Mouse (Mus musculus): ENCODE measurements around the gene Maml3. TPM values are rescaled to one million over a fixed set of nuclear protein-coding genes. Genes with fewer than 3 reads are reported as not detected.

The Maml3 gene
- polyA plus RNA-seq, 1 experiment from 2014 or later, result 8.4 TPM

DNA sequence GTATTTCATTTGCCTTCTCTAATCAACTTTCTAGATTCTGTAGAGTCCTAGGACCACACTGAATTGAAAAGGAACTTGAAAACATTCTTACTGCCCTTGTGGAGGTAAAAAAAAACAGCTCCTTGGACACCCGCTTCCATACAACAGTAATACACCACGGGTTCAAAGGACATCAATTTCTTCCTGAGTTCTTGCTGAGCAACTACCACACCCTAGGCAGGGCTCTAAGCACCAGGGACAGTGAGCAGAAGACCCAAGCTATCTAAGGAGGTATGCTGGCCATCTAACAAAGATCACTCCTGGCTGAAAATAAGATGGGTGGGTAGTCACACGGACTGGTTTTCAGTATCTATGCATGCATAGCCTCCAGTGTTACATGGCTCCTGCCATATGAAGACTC lies 88.7 kb downstream of the Maml3 start:
- ATAC-seq (ENCODE audit: borderline replicate concordance, extremely low read depth, low FRiP score, low TSS enrichment), result no peak
- Histone ChIP-seq H3K27ac (no peak overlapping the region), H3K9me3 (no peaks in the 10 kb centered on the region), H3K4me3 (no peak overlapping the region), H3K36me3 (no peaks in the 10 kb centered on the region), H3K9ac (no peak overlapping the region), H3K4me2 (no peak overlapping the region), H3K4me1 (peaks cover 5% of the 10 kb centered on the region; the same call in 1 of the 2 replicates), H3K27me3 (no peaks in the 10 kb centered on the region)
- 94% methylated on average over 3 of the region's 3 CpGs for WGBS

DNA sequence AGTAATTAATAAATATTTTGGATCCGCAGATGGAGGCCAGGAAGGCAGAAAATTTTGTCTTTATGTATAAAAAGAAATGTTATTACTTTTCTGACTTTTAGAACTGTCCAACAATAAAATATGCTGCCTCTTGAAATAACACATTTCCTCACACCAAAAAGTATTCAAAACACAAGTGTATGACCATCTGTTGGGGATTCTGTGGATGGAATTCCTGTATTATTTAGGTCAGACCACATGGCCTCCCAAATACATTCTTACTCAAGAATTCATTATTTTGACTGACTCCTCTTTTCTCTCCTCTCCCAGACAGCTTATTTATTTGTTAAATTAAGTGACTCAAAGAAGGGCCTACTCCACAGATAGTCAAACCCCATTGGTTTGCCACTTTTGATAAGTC lies 89.3 kb downstream of the Maml3 start:
- Histone ChIP-seq H3K27me3 (no peaks in the 10 kb centered on the region), H3K4me1 (peaks cover 5% of the 10 kb centered on the region; the same call in 1 of the 2 replicates), H3K27ac (no peak overlapping the region), H3K4me2 (no peak overlapping the region), H3K4me3 (no peak overlapping the region), H3K36me3 (no peaks in the 10 kb centered on the region), H3K9ac (no peak overlapping the region), H3K9me3 (no peaks in the 10 kb centered on the region)
- WGBS, result 83% methylated on average over 1 of the region's 1 CpGs
- no peak for ATAC-seq (ENCODE audit: borderline replicate concordance, extremely low read depth, low FRiP score, low TSS enrichment)

DNA sequence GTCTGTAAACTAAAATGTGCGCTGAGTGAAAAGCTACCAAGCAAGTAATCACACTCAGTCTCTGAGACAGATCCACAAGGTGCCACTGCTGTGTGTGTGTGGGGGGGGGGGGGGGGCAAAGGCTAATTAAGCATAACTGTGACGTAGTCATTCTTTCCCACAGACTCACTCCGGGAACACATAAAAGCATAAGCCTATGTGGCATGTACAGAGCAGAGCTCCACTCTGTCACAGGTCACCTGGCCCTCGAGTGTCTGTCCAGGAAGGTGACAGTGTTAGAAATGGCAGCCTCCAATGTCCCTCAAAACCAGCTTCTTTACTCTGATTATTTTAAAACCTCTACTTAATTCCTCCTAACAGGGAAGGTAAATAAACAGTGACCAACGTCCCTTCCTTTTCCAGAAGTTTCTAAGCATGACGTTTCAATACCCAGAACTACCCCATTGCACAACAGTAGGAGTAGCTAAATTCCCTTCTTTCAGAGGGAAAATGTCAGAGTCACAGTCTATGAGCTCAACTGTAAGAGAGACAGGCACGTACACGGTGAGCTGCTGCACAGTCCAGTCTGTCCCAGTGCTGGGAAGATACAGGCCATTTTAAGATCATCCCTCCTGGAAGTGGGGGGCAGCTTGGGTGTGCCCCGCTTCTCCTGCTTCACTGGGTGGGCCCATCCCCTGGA lies 93.7 kb downstream of the Maml3 start:
- no peak overlapping the region for H3K27ac ChIP-seq
- WGBS, result 57% methylated on average over 9 of the region's 9 CpGs
- ATAC-seq (ENCODE audit: borderline replicate concordance, extremely low read depth, low FRiP score, low TSS enrichment), result no peak

DNA sequence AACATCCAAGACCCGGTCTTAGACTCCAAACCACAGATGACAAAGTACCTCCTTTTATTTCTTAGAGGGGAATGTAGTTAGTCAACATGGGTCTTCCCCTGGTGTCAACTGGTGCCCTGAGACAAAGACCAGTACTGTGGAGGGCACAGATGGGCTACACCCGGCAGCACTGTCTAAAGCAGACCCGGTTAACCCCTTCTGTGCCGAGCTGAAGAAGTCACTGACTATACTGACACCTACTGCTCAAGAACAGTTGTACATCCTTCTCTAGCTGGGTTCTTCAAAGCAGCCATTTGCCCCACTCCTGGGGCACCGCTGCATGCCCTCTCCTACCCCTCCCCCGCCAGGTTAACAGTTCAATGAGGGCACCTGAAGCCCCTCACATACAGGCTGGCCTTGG lies 95.6 kb downstream of the Maml3 start:
- H3K9me3 ChIP-seq, result no peaks in the 10 kb centered on the region
- H3K27me3 ChIP-seq, result no peaks in the 10 kb centered on the region
- H3K4me3 ChIP-seq, result no peak overlapping the region
- no peak overlapping the region for H3K9ac ChIP-seq
- H3K36me3 ChIP-seq, result no peaks in the 10 kb centered on the region
- peaks cover 31% of the 10 kb centered on the region for H3K4me1 ChIP-seq
- no peak overlapping the region for H3K27ac ChIP-seq
- WGBS, result 32% methylated on average over 6 of the region's 6 CpGs
- H3K4me2 ChIP-seq, result no peak overlapping the region
- no peak for ATAC-seq (ENCODE audit: borderline replicate concordance, extremely low read depth, low FRiP score, low TSS enrichment)

More for the DNA sequence above, 93.7 kb downstream of the Maml3 start:
- no peaks in the 10 kb centered on the region for H3K36me3 ChIP-seq
- H3K4me1 ChIP-seq, result peaks cover 28% of the 10 kb centered on the region
- H3K9ac ChIP-seq, result no peak overlapping the region
- H3K4me2 ChIP-seq, result no peak overlapping the region
- no peaks in the 10 kb centered on the region for H3K9me3 ChIP-seq
- H3K27me3 ChIP-seq, result no peaks in the 10 kb centered on the region
- H3K4me3 ChIP-seq, result no peak overlapping the region

DNA sequence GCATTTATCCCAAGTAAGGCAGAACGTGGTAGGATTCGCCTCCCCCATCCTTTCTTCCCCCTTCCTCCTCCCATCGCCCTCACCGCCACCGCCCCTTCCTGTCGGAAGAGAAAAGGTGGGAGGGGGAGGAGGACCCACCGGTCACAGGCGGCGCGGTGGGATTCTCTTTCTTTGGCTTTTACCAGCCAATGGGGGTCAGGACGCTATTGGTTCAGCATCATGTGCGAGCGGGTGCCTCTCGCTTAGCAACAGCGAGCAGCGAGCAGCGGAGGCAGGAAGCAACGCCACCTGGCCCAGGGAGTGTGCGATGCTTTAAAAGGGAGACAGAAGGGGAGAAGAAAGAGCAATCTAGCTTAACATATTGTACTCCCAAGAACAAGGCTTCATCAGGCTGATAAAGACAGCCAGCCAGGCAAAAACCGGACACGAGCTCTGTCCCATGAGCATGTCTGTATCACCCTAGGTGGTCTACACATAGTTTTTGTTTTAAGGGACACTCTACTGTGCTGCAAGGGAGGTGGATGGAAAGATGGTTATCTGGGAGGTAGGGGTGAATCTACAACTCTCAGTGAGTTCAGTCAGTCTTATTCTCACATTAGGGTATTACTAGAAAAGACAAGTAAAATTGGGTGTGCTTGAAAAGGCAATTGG lies 97.1 kb downstream of the Maml3 start:
- Histone ChIP-seq H3K27me3 (no peaks in the 10 kb centered on the region), H3K9ac (peak overlapping the region; percentile 32), H3K36me3 (no peaks in the 10 kb centered on the region), H3K4me1 (peaks cover 31% of the 10 kb centered on the region), H3K4me2 (peak overlapping the region; percentile 81), H3K27ac (peak overlapping the region; percentile 4; the same call in 1 of the 2 replicates), H3K4me3 (peak overlapping the region; percentile 41), H3K9me3 (no peaks in the 10 kb centered on the region)
- ATAC-seq (ENCODE audit: borderline replicate concordance, extremely low read depth, low FRiP score, low TSS enrichment), result peak; percentile 43
- under 1% methylated on average over 19 of the region's 21 CpGs for WGBS

DNA sequence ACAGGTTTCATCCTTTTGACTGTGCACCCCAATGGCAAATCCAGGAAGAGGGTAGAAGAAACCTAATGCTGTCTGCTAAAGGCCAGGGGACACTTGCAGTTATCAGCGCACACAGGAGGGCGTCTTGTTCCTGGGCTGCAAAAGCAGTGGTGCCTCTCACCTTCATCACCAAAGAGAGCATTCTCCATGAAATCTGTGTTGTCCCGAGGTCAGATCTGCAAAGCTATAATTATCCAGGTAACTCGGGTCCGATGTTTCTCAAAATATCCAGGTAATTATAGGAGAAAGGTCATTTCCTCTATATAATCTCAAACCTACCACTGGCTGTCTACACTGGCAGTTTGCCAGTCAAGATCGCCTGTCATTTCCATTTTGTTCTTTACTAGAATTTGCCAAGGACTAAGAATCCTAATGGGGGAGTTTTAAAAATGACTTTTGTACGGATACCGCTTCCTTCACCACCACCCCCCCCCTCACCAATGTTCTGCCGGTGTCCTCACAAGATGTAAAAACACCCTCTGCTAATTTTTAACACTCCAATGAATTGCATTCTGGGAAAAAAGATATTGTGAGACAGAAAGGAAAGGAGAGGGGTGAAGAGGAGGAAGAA lies 98.0 kb downstream of the Maml3 start:
- Histone ChIP-seq H3K27ac (no peak overlapping the region), H3K27me3 (no peaks in the 10 kb centered on the region), H3K9ac (no peak overlapping the region), H3K4me1 (peaks cover 31% of the 10 kb centered on the region), H3K36me3 (no peaks in the 10 kb centered on the region), H3K4me2 (peak overlapping the region; percentile 81), H3K9me3 (no peaks in the 10 kb centered on the region), H3K4me3 (no peak overlapping the region; the same call in 1 of the 2 replicates)
- WGBS, result 34% methylated on average over 9 of the region's 9 CpGs
- no peak for ATAC-seq (ENCODE audit: borderline replicate concordance, extremely low read depth, low FRiP score, low TSS enrichment)

DNA sequence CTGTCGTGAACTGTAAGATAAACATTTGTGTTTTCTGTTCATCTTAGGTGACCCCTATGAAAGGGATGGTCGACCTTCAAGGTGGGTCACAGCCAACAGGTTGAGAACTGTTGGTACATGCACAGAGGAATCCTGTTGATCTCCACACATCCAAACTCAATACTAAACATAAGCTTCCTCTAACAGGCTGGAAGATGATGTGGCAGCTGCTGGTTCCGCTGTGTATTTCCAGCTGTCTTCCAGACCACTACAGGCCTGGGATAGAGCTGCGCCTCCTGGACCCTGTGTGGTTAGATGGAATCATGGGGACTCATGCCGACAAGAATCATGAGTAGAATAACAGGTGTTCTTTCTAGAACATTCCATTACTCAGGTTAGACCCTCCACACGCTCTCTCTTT lies 101.2 kb downstream of the Maml3 start:
- H3K4me2 ChIP-seq, result no peak overlapping the region
- no peak overlapping the region for H3K27ac ChIP-seq
- H3K36me3 ChIP-seq, result no peaks in the 10 kb centered on the region
- ATAC-seq (ENCODE audit: borderline replicate concordance, extremely low read depth, low FRiP score, low TSS enrichment), result no peak
- no peaks in the 10 kb centered on the region for H3K9me3 ChIP-seq
- peaks cover 38% of the 10 kb centered on the region for H3K4me1 ChIP-seq
- WGBS, result 79% methylated on average over 6 of the region's 6 CpGs
- no peaks in the 10 kb centered on the region for H3K27me3 ChIP-seq
- H3K9ac ChIP-seq, result no peak overlapping the region
- no peak overlapping the region for H3K4me3 ChIP-seq

DNA sequence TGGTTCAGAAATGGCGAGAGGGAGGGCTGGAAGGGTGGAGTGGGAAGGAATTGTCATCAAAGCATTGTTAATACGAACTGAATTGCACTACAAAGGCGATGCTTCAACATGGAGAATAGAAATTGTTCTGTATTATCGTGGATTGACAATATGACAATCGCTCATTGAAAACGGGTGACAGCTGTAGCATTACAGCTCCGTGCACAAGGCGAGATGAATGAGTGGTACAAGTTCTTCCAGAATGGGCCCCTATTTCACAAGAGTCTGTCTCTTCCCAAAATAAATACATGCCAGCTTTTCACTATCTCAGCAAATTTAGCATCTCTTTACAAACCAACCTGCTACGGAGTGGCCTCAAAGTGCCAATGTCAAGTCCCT lies 103.4 kb downstream of the Maml3 start:
- Histone ChIP-seq H3K27ac (no peak overlapping the region), H3K36me3 (no peaks in the 10 kb centered on the region), H3K4me3 (no peak overlapping the region), H3K9me3 (no peaks in the 10 kb centered on the region), H3K27me3 (no peaks in the 10 kb centered on the region), H3K4me1 (peaks cover 32% of the 10 kb centered on the region), H3K4me2 (no peak overlapping the region), H3K9ac (no peak overlapping the region)
- no peak for ATAC-seq (ENCODE audit: borderline replicate concordance, extremely low read depth, low FRiP score, low TSS enrichment)
- 87% methylated on average over 9 of the region's 9 CpGs for WGBS

DNA sequence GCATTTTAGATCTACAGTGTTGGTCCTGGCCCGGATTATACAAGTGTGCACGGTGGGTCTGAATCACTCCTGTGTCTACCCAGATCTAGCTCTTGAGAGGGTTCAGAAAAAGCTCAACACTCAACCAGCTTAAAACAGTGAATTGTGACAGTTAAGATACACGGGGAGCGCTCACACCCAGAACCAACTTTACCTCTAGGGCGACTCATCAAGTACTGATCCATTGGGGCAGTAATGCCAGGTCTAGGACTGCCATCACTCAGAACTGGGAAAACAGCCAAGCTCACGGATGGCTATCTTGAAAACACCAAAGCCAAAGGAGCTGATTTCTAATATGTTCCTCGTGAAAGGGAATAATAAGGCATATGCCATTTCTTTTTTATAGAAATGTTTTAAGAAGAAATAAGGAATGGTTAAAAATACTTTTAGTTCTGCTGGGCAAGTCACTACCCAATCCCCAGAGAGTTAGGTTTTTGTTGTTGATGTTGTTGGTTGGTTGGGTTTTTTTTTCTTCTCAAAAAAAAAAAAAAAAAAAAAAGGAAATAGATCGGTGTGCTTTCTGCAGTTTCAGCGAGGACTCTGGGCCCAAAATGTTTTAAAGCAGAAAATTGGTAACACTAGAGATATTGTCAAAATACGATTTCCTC lies 103.9 kb downstream of the Maml3 start:
- Histone ChIP-seq H3K4me1 (peaks cover 28% of the 10 kb centered on the region), H3K9me3 (no peaks in the 10 kb centered on the region), H3K27ac (no peak overlapping the region), H3K36me3 (no peaks in the 10 kb centered on the region), H3K9ac (no peak overlapping the region), H3K4me2 (no peak overlapping the region), H3K27me3 (no peaks in the 10 kb centered on the region), H3K4me3 (no peak overlapping the region)
- ATAC-seq (ENCODE audit: borderline replicate concordance, extremely low read depth, low FRiP score, low TSS enrichment), result no peak
- 81% methylated on average over 10 of the region's 10 CpGs for WGBS

DNA sequence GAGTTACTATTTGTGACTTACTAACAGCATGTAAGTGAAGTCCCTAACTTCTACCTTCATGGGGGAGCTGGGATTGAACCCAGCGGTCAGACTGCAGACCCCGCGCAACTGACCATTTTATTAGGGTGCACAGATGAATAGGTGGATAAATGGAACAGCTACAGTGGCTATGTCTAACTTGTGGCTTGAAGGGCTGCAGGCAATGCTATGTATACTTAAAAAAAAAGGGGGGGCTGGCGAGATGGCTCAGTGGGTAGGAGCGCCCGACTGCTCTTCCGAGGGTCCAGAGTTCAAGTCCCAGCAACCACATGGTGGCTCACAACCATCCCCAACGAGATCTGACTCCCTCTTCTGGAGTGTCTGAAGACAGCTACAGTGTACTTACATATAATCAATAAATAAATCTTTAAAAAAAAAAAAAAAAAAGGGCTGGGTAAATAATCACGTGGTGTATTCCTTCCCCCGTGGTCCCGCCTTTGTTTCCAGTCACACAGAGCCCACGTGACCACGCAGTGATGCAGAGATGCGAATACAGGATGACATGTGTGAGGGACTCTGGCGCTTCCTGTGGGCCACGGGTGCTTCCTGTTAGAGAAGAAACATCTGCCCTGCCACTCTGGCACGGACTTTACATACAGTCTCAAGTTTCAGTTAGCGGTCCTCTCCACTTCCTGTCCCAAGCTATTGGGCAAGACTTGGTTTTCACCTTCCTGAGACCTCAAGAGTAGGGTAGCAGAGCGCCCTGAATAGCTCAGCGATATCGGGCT lies 105.0 kb downstream of the Maml3 start:
- peak overlapping the region; percentile 25; the same call in 1 of the 2 replicates for H3K27ac ChIP-seq
- no peak overlapping the region for H3K4me2 ChIP-seq
- H3K36me3 ChIP-seq, result no peaks in the 10 kb centered on the region
- no peak overlapping the region for H3K4me3 ChIP-seq
- 74% methylated on average over 21 of the region's 21 CpGs for WGBS
- H3K4me1 ChIP-seq, result peaks cover 25% of the 10 kb centered on the region
- H3K9me3 ChIP-seq, result no peaks in the 10 kb centered on the region
- H3K9ac ChIP-seq, result no peak overlapping the region
- H3K27me3 ChIP-seq, result no peaks in the 10 kb centered on the region
- ATAC-seq (ENCODE audit: borderline replicate concordance, extremely low read depth, low FRiP score, low TSS enrichment), result peak; percentile 65

DNA sequence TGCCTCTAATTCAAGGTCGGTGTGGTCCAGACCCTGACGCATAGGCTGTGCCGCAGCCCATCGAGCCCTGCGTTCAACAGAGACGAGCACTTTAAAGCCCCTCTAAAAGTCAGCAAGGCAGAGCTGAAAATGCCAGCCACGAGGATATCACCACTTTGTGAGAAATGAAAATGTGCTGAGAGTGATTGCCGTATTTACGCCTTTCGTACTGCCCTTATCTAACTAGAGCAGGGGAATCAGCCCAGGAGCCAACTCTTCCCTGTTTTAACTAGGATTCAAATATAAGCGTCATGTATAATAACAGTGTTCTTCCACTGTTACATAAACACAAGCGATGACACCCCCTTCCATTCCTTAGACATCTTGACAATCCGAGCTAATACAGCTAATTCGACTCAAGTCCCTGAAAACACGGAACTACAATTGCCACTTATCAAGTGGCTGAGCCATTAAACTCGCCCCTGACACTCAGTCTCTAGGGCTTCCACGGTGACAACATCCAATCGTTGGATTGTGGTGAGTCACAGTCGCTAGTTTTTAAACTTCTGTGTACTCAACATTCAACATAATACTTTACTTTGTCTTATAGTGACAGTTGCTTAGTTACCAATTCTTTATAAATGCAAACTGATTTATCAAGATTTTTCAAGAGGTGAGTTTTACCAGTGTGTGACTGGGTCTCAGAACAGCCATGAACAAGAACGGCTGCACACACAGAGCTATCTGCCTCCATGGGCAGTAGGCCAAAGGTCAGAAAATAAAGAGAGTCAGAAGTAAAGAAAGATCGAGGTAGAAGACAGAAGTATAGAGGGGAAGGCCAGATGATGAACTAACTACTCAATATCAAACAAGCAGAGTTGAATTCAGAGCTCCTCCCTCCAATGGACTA lies 106.1 kb downstream of the Maml3 start:
- no peak overlapping the region for H3K4me2 ChIP-seq
- no peaks in the 10 kb centered on the region for H3K27me3 ChIP-seq
- no peak for ATAC-seq (ENCODE audit: borderline replicate concordance, extremely low read depth, low FRiP score, low TSS enrichment)
- H3K27ac ChIP-seq, result peak overlapping the region; percentile 15; the same call in 1 of the 2 replicates
- H3K4me3 ChIP-seq, result no peak overlapping the region
- peaks cover 25% of the 10 kb centered on the region for H3K4me1 ChIP-seq
- 47% methylated on average over 21 of the region's 21 CpGs for WGBS
- no peaks in the 10 kb centered on the region for H3K36me3 ChIP-seq
- no peak overlapping the region for H3K9ac ChIP-seq
- no peaks in the 10 kb centered on the region for H3K9me3 ChIP-seq

Measured in lung, embryonic 15.5 days (tissue).